Mouse (Mus musculus) A20 (cell line): Measurements from ENCODE around the gene Rps19.

Experiments used
- DNase-seq: peaks from one replicate; pipeline ENCODE4 v3.0.0-alpha.2; 2011; ENCODE audit warnings: low read depth, low spot score

Gene Rps19

DNA sequence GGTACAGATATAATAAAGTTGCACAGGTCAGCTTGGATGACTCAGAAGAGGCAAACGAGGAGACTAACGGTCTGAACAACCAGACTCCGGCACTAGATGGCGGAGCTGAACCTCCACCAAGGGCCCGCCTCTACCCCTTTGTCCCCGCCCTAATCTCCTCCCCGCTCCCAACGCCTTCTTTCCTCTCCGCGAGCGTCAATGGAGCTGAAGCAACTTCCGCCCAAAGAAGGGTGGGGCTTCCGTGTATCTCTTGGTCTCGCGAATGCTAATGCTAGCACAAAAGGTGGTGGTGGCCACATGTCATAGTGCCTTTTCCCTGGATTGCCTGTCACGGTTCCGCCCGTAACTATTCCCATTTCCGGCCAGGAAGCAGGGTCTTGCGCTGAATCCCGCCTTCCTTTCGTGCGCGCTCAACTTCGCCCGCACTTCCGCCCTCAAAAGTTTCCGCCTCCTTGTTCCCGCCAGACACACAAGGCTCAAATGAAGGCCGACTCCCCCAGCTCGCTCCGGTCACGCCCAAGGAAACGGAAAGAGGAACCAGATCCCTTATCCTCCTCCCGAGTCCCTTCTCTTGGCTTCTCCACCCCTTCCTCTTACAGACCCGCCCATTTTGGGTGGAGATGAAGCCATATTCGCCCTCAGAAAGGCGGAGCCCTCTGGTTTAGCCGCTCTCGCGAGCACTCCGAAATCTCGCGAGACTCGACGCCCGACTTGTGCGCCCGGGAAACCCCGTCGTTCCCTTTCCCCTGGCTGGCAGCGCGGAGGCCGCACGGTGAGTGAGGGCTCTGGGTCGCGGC lies at the start of gene Rps19:
Rps19 (plus strand) TSS at position 476 of the 797 bp plus-strand sequence.
- peak; percentile 99 for DNase-seq

- DNase-seq = peak; percentile 80
Observed at GRCm38 (mm10) chr7:24838732-24839409, 45.3 kb upstream of the Rps19 start.

- DNase-seq = peak; percentile 49
Observed at GRCm38 (mm10) chr7:24839410-24839808, 44.8 kb upstream of the Rps19 start.

GRCm38 (mm10) chr7:24840331-24840730 lies 43.8 kb upstream of the Rps19 start:
- DNase-seq = peak; percentile 27

- no peak for DNase-seq
Observed at GRCm38 (mm10) chr7:24841009-24841408, 43.2 kb upstream of the Rps19 start.

- DNase-seq = no peak
Observed at GRCm38 (mm10) chr7:24844144-24844543, 40.0 kb upstream of the Rps19 start.

- no peak for DNase-seq
Observed at GRCm38 (mm10) chr7:24845181-24845580, 39.0 kb upstream of the Rps19 start.

DNA sequence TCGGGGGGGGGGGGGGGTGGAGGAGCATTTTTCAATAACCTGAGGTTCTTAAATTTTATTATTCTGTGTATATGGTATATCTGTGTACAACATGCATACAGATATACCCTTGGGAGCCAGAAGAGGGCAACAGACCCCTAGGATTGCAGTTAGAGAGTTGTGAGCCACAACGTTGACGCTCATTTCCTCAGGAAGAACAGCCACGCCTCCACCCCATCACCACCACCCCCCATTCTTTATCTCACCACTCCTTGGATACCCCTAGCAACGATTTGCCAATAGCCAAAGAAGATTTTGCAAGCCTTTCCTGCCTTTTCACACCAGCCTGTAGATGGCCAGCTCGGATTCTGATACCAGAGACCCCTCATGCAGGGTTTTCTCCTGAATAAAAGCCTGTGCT lies 38.5 kb upstream of the Rps19 start:
- DNase-seq = peak; percentile 89

DNA sequence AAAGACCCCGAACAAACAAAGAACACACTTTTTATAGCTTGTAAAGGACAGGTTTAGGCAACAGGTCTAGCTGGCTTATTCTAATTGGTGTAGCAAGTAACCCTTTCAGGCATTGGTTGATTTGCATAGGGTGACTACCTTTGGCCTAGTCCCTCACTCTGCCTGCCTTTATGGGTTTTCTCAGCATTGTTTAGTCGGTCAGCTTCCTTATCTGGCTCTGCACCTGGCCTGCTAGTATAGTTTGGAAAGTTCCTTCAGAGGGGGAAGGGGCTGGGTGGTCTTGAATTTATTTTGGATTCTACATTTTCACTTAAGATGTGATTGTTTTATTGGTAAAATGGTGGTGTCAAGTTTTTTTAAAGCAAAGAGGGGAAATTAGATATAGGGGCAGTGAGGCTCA lies 37.6 kb upstream of the Rps19 start:
- peak; percentile 81 for DNase-seq

GRCm38 (mm10) chr7:24850162-24850561 lies 34.0 kb upstream of the Rps19 start:
- DNase-seq = peak; percentile 85

DNA sequence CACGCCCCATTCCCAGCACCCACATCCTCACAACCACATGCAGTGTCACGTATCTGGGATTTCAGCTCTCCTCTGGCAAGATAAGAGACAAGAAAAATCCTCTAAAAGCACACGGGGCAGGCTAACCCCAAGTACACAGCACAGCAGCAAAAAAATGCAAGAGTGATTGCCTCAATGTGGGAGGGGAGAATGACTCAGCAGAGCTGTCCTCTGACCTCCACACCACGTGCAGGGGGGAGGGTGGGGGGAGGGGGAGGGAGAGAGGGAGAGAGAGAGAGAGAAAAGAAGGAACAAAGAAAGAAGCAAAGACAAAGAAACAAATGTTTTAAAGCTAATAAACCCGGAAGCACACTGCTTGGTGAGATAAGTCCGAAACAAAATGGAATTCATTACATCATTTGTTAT lies 33.3 kb upstream of the Rps19 start:
- DNase-seq = peak; percentile 89

- DNase-seq = peak; percentile 78
Observed at GRCm38 (mm10) chr7:24851596-24852325, 32.4 kb upstream of the Rps19 start.

DNA sequence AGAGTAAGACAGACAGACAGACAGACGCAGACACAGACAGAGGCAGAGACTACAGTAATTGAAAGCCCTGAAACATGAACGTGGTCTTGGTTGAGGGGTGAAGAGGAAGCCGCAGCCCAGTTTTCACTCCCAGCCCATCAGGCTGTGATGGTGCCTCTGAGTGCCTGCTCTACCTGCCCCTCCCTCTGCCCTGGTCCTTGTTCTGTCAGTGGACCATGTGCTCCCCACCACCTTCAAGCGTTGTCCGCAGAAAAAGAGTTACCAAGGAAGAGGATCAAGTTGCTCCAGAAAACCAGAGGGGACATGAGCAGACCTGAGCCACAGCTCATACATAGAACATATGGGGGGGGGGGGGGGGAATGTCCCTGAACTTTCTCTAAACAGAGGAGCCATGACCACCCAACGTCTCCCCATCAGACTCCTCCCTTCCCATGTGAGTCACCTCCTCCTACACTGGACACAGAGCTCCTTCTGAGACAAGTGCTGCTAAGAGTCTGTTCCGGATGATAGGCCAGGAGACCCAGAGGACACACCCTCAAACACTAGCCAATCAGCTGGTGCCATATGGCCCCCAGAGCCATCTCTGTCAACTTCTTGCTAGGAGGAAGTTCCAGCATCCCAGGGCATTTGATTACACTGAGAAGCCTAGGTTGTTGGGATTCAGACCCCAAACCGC lies 31.5 kb upstream of the Rps19 start:
- DNase-seq = peak; percentile 91

DNA sequence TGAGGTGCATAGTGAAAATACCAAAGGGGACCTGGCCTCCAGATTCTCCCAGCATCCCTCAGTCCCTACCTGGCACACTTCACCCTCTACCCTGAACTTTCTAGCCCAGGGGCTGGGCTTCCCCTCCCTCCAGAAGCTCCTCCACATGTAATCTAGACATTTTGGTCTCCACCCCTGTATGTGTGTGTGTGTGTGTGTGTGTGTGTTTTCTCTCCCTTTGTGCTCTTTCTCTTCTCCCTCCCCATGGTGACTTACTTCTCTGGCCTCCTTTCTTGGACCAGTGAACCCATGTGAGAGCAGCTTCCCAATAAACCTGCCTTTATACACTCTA lies 31.0 kb upstream of the Rps19 start:
- DNase-seq = no peak

- DNase-seq = peak; percentile 16
Observed at GRCm38 (mm10) chr7:24853695-24854094, 30.5 kb upstream of the Rps19 start.

GRCm38 (mm10) chr7:24856460-24857120 lies 27.6 kb upstream of the Rps19 start:
- DNase-seq = no peak

DNA sequence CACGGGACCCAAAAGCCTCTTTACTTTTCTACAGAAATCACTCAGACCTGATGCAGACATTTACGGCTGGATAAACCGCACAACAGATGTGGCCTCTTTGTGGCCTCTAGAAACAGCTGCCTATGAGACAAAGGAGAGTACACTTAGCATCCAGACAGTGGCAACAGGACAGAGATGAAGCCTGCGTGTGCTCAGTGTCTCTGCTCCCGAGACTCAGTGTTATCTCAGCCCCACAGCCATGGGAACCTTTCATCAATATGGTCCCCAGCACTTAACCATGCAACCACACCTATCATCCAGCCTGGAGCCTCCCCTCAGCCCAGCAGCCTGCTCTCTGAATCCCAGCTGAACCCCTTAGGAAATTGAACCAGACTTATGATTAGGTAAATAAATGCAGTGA lies 24.9 kb upstream of the Rps19 start:
- no peak for DNase-seq

DNA sequence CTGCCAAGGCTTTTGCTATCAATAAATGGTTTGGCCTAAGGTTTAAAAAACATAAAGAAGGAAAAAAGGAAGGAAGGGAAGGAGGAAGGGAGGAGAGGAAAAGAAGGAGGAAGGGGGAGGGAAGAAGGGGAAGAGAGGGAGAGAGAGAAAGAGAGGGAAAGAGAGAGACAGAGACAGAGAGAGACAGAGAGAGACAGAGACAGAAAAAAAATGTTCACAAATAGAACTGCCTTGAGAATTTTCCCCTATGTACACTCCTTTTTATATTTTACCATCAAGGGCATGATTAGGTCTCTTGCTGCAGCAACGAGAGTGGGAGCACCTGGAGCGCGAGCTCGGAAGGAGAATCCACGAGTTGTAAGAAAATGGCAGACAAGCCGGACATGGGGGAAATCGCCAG lies 22.3 kb upstream of the Rps19 start, which contains the start of gene Gm9844:
Gm9844 (plus strand) TSS at position 301 of the 400 bp plus-strand sequence.
- no peak for DNase-seq

DNA sequence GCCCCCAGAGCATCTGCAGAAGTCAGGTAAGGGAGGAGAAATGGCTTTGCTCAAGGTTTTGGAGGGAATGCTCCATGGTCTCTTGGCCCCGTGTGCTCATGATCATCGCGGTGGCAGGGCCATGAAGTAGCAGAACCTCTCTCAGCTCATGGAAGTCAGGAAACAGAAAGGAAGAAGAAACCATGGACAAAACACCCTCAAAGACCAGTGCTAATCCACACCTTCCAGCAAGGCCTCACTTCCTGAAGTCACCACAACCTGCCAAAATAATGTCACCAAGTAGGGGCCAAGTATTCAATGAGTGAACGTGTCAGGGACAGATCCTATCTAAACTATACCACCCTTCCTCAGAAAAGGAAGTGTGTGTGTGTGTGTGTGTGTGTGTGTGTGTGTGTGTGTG lies 21.3 kb upstream of the Rps19 start:
- DNase-seq = no peak

DNA sequence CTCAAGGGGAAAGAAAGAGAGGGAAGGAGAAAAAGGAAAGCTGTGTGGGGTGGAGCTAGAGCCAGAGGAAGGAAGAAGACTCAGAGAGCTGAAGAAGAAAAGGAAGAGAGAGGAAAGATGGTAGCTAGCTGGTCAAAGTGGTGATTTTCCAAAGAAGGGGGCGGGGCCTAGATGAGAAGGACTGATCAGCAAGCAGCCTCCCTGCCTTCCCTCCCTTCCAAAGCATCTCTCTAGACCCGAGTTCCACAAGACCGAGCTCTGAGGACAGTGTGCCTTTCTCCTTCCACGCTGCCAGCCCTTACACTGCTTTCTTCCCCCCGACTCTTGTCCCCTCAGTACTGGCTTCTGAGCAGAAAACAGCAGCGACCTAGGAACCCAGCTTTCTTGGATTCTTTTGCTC lies 20.0 kb upstream of the Rps19 start:
- DNase-seq = no peak

GRCm38 (mm10) chr7:24869080-24869479 lies 15.1 kb upstream of the Rps19 start:
- no peak for DNase-seq
